Mouse (Mus musculus): ENCODE measurements around the gene Asf1a.
"Not testable (repeated sequence)": the region's sequence is repeated elsewhere in the genome, so short reads cannot be mapped to it uniquely, and the experiment has no call there.

The Asf1a gene

GRCm38 (mm10) chr10:53641507-53641906 is 45.0 kb downstream of the Asf1a start:
- no peak for DNase-seq (ENCODE audit: low spot score)

DNA sequence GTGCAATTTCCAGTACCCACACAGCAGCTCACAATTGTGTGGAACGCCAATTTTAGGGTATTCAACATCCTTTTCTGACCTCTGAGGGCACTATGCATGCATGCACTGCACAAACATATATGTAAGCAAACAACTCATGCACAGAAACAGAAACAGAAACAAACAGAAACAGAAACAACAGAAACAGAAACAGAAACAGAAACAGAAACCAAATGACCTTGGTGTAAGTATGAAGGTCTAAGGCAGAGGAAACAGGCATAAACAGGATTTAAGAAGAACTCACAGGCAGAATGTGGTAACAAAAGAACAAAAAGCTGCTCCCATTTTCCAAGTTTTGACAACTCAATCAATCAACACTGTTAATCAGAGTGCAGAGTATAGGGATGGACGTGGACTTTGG is 54.1 kb downstream of the Asf1a start:
- no peak for DNase-seq (ENCODE audit: low spot score)

DNA sequence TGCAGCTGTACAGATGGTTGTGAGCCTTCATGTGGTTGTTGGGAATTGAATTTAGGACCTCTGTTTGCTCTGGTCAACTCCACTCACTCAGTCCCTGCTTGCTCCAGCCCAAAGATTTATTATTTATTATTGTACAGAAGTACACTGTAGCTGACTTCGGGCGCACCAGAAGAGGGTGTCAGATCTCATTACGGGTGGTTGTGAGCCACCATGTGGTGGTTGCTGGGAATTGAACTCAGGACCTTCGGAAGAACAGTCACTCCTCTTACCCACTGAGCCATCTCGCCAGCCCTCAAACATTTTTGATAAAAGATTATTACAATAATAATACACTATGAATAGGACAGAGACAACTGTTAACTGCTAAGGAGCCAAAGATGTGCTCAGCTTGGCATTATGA is 57.7 kb downstream of the Asf1a start:
- not testable (repeated sequence) for DNase-seq (ENCODE audit: low spot score)

Data from yolk sac, embryonic 10.5 days (tissue).